Mouse (Mus musculus) testis, adult 2 months (tissue): ENCODE measurements around the gene Fto. TPM values are rescaled to one million over a fixed set of nuclear protein-coding genes. Genes with fewer than 3 reads are reported as not detected.

Source experiments
- H3K27ac ChIP-seq: fragments of 200-500 bp; 2 replicates; pipeline ENCODE4 v1.5.1; 2012; ENCODE audit warnings: low read depth, low read length; ENCODE audit not compliant: control insufficient read depth, insufficient read depth
- H3K27me3 ChIP-seq: fragments of 200-500 bp; 2 replicates; pipeline ENCODE4 v1.6.1; 2012; ENCODE audit warnings: mild to moderate bottlenecking, low read length, moderate library complexity; ENCODE audit not compliant: control insufficient read depth, insufficient read depth
- H3K36me3 ChIP-seq: fragments of 200-500 bp; 2 replicates; pipeline ENCODE4 v1.6.1; 2012; ENCODE audit warnings: mild to moderate bottlenecking, low read length; ENCODE audit not compliant: control insufficient read depth, insufficient read depth
- H3K4me1 ChIP-seq: fragments of 200-500 bp; 2 replicates; pipeline ENCODE4 v1.6.1; 2012; ENCODE audit warnings: low read length; ENCODE audit not compliant: control insufficient read depth, insufficient read depth
- H3K4me3 ChIP-seq: fragments of 200-500 bp; 2 replicates; pipeline ENCODE4 v1.5.1; 2012; ENCODE audit warnings: low read depth, mild to moderate bottlenecking, low read length, moderate library complexity, mixed read lengths; ENCODE audit not compliant: control insufficient read depth
- CTCF ChIP-seq: fragments of 200-500 bp; IDR thresholded peaks from 2 replicates; pipeline ENCODE4 v1.5.1; 2012; ENCODE audit warnings: low read depth, mild to moderate bottlenecking, inconsistent platforms, low read length, moderate library complexity; ENCODE audit not compliant: control insufficient read depth, insufficient read depth, insufficient replicate concordance
- POLR2A ChIP-seq: fragments of 200-500 bp; IDR thresholded peaks from 2 replicates; pipeline ENCODE4 v1.6.1; 2012; ENCODE audit warnings: low read depth, mild to moderate bottlenecking, inconsistent platforms, low read length, moderate library complexity; ENCODE audit not compliant: control insufficient read depth
- polyA plus RNA-seq: library from polyadenylated mRNA; depleted of rRNA; stranded (reverse); fragments of >200 nt; gene quantifications from 2 replicates; pipeline ENCODE4 v1.2.3, GENCODE M21; 2012; rRNA removed

The Fto gene
- polyA plus RNA-seq, 1 experiment, result 56.4 TPM

- H3K27ac ChIP-seq, result no peak overlapping the region
- no peaks in the 10 kb centered on the region for H3K27me3 ChIP-seq
- TF ChIP-seq POLR2A, result no peak
- no peak for TF ChIP-seq CTCF
- no peak overlapping the region for H3K4me3 ChIP-seq
- H3K4me1 ChIP-seq, result no peaks in the 10 kb centered on the region; the same call in 1 of the 2 replicates
- H3K36me3 ChIP-seq, result no peaks in the 10 kb centered on the region
Measured at GRCm38 (mm10) chr8:91712731-91713569, 399.6 kb downstream of the Fto start.

- Histone ChIP-seq H3K27me3 (no peaks in the 10 kb centered on the region), H3K4me1 (no peaks in the 10 kb centered on the region; the same call in 1 of the 2 replicates)
Measured at GRCm38 (mm10) chr8:91713677-91714312, 400.5 kb downstream of the Fto start.

GRCm38 (mm10) chr8:91714733-91715132 lies 401.4 kb downstream of the Fto start:
- no peaks in the 10 kb centered on the region for H3K27me3 ChIP-seq
- no peak overlapping the region for H3K4me3 ChIP-seq
- TF ChIP-seq CTCF (no peak), POLR2A (no peak)
- no peaks in the 10 kb centered on the region; the same call in 1 of the 2 replicates for H3K4me1 ChIP-seq
- H3K27ac ChIP-seq, result no peak overlapping the region
- no peaks in the 10 kb centered on the region for H3K36me3 ChIP-seq

More at GRCm38 (mm10) chr8:91713677-91714312, 400.5 kb downstream of the Fto start:
- TF ChIP-seq POLR2A, result no peak
- TF ChIP-seq CTCF, result no peak
- Histone ChIP-seq H3K36me3 (no peaks in the 10 kb centered on the region), H3K27ac (no peak overlapping the region), H3K4me3 (no peak overlapping the region)

GRCm38 (mm10) chr8:91715387-91716085 lies 402.2 kb downstream of the Fto start:
- no peak for TF ChIP-seq CTCF
- Histone ChIP-seq H3K4me1 (no peaks in the 10 kb centered on the region; the same call in 1 of the 2 replicates), H3K27me3 (no peaks in the 10 kb centered on the region), H3K27ac (no peak overlapping the region), H3K4me3 (no peak overlapping the region), H3K36me3 (no peaks in the 10 kb centered on the region)

Other genes starting within 250 kb of the Fto start
- 176 and 184 TPM in 2 replicates for gene Rbl2, start 243.5 kb upstream of the Fto start, polyA plus RNA-seq
- gene Aktip, start 113.5 kb upstream of the Fto start, polyA plus RNA-seq, result 48.4 and 54.0 TPM in 2 replicates
- 15.6 and 20.4 TPM in 2 replicates for gene Rpgrip1l, start 263 bp upstream of the Fto start, polyA plus RNA-seq